Mouse (Mus musculus) forebrain, embryonic 15.5 days (tissue): Measurements from ENCODE around the gene Cemip. TPM values are rescaled to one million over a fixed set of nuclear protein-coding genes. Genes with fewer than 3 reads are reported as not detected.
A peak's percentile ranks its signal among the peaks of the same experiment; 100 is the strongest.

Experiments
- ATAC-seq: fragments of 200-750 bp; cut with Nextera tagmentation; replicated peaks from 2 replicates; pipeline ENCODE4 v1.8.0; 2017; ENCODE audit warnings: mild to moderate bottlenecking, moderate TSS enrichment, moderate library complexity
- H3K27ac ChIP-seq: fragments of 300-500 bp; sonication (generic); replicated peaks from 2 replicates; pipeline ENCODE4 v1.5.1; 2015; ENCODE audit warnings: mild to moderate bottlenecking, inconsistent platforms
- H3K27me3 ChIP-seq: fragments of 300-500 bp; sonication (generic); 2 replicates; pipeline ENCODE4 v1.6.1; 2015; ENCODE audit warnings: inconsistent platforms
- H3K36me3 ChIP-seq: fragments of 300-500 bp; sonication (generic); 2 replicates; pipeline ENCODE4 v1.6.1; 2015; ENCODE audit warnings: mild to moderate bottlenecking, inconsistent platforms
- H3K4me1 ChIP-seq: fragments of 300-500 bp; sonication (generic); 2 replicates; pipeline ENCODE4 v1.6.1; 2015; ENCODE audit warnings: inconsistent platforms
- H3K4me2 ChIP-seq: fragments of 300-500 bp; sonication (generic); replicated peaks from 2 replicates; pipeline ENCODE4 v1.6.1; 2015; ENCODE audit warnings: mild to moderate bottlenecking, inconsistent platforms
- H3K4me3 ChIP-seq: fragments of 300-500 bp; sonication (generic); 2 replicates; pipeline ENCODE4 v1.5.1; 2015; ENCODE audit warnings: mild to moderate bottlenecking, inconsistent platforms
- H3K9ac ChIP-seq: fragments of 300-500 bp; sonication (generic); replicated peaks from 2 replicates; pipeline ENCODE4 v1.6.1; 2015; ENCODE audit warnings: mild to moderate bottlenecking, inconsistent platforms
- H3K9me3 ChIP-seq: fragments of 300-500 bp; sonication (generic); 2 replicates; pipeline ENCODE4 v1.6.1; 2016; ENCODE audit warnings: inconsistent platforms
- WGBS: fragments of 180-500 bp; shearing (Covaris S2); methylation state at CpG from one replicate; pipeline ENCODE4 v1.1.7; 2015; ENCODE audit warnings: mixed read lengths; 5-methylcytosine and 5-hydroxymethylcytosine counted together
- polyA plus RNA-seq: library from polyadenylated mRNA; unstranded; fragments of >200 nt; fragmentation: Nextera tagmentation; extraction: Ambion mirVana; gene quantifications from 2 replicates; pipeline ENCODE4 v1.2.1, GENCODE M21; 2015

Gene Cemip
- polyA plus RNA-seq, 1 experiment from 2014 or later: 0.70 TPM

DNA sequence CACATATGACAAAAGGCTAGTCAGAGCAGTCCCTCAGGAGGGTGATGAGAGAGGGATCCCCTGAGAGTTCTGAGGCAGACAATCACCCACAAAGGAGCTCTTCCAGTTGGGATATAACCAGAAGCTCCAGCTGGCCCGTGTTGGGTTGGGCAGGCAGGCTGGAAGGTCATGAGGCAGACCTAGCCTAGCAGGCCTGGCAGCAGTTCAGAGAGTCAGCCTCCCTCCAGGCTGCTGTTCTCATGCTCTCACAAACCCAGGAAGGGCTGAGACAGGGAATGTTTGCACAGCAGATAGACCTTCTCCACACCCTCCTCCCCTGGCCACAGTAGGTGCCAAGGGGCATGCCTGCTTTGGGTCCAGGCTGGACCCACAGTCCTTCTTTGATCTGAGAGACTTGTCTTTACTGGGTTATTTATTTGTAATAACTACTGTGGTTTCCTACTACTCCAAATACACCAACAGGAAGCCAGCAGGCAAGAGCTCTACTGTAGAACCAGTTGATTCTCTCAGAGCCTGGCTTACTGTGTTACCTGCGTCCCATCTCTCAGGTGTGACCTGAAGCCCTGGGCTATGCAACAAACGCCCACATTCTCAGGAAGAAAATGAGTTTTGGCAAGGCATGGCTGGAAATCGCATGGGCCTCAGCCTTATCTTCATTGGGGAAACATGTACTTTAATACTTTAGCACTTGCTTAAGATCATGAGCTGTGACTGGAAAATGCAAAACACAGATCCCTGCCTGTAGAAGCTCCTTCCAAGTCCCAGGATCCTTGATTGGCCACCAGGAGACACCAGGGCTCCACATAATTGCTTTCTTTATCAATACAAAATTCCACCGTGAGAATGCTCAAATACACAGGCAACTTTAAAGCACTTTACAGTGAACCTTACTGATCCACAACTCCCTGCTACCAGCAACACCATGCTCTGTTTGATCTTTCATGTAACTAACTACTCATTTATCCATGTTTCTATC lies 67.7 kb downstream of the Cemip start:
- H3K27ac ChIP-seq: no peak overlapping the region
- no peak overlapping the region for H3K9ac ChIP-seq
- peaks cover 8% of the 10 kb centered on the region for H3K4me1 ChIP-seq
- H3K4me3 ChIP-seq: no peak overlapping the region
- no peak for ATAC-seq
- H3K9me3 ChIP-seq: no peaks in the 10 kb centered on the region
- WGBS: 75% methylated on average over 5 of the region's 5 CpGs
- H3K27me3 ChIP-seq: no peaks in the 10 kb centered on the region
- no peak overlapping the region for H3K4me2 ChIP-seq
- H3K36me3 ChIP-seq: no peaks in the 10 kb centered on the region

DNA sequence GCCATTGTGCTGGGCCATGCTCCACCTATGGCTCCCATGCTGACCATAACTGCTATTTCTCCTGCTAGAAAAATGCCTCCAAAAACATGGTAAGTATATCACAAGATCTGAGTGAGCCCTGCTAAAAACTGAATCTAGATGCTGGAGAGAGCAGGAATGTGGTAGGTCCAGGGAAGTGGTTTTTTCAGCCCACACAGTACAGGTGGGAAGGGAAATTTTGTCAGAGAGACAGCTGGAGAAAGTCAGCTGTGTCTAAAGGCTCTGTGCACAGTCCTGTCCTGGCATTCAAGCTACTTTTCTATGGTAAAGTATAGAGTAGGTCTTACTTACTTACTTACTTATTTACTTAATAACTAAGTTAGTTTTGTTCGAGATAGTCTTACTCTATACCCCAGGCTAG lies 71.3 kb downstream of the Cemip start:
- WGBS: 80% methylated on average over 1 of the region's 1 CpGs

DNA sequence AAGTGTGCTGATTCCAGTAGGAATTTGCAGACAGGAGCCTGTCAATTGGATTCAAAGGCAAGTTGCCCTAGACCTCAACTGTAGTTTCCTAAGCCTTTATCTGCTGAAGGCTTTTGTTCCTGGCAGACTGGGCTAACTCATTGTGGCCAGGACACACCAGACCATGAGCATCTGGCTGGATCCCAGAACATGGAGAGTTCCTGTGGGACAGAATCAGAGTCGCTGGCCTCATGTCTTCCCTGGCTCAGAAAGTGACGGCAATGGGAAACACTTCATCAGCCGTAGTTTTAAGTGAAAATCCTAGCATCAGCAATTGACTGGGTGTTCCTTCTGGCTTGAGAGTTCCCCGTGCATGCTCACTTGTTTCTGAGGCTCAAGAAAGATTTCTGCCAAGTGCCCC lies 72.6 kb downstream of the Cemip start:
- ATAC-seq: no peak
- Histone ChIP-seq H3K4me2 (no peak overlapping the region), H3K4me1 (peaks cover 8% of the 10 kb centered on the region), H3K27ac (no peak overlapping the region), H3K9ac (no peak overlapping the region), H3K4me3 (no peak overlapping the region), H3K36me3 (no peaks in the 10 kb centered on the region), H3K9me3 (no peaks in the 10 kb centered on the region), H3K27me3 (no peaks in the 10 kb centered on the region)
- 86% methylated on average over 4 of the region's 4 CpGs for WGBS

More for the DNA sequence above, 71.3 kb downstream of the Cemip start:
- ATAC-seq: no peak
- Histone ChIP-seq H3K36me3 (no peaks in the 10 kb centered on the region), H3K9me3 (no peaks in the 10 kb centered on the region), H3K4me2 (no peak overlapping the region), H3K9ac (no peak overlapping the region), H3K4me3 (no peak overlapping the region), H3K27ac (no peak overlapping the region), H3K27me3 (no peaks in the 10 kb centered on the region), H3K4me1 (peaks cover 8% of the 10 kb centered on the region)

DNA sequence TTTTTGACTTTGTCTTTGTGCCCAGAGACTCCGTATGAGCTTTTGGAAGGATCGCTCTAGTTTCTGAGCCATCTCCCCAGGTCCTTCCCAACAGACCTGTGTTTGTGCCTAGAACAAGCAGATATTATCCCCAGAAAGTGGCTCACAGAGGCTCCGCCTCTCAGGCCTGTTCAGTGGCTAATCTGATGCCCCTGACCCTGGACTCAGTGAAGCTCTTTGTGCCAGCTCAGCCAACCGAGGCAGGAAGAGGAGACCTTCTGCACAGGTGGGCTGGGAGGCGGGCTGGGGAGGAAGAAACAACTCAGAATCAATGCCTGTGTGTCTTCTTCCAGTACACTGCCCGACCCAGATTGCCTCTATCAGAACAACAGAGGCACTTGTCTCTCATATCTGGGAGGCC lies 81.9 kb downstream of the Cemip start:
- H3K4me2 ChIP-seq: no peak overlapping the region
- ATAC-seq: no peak
- no peak overlapping the region for H3K4me3 ChIP-seq
- no peak overlapping the region for H3K9ac ChIP-seq
- WGBS: 66% methylated on average over 6 of the region's 6 CpGs
- H3K27me3 ChIP-seq: no peaks in the 10 kb centered on the region
- peaks cover 7% of the 10 kb centered on the region; the same call in 1 of the 2 replicates for H3K4me1 ChIP-seq
- no peaks in the 10 kb centered on the region for H3K36me3 ChIP-seq
- no peak overlapping the region for H3K27ac ChIP-seq
- no peaks in the 10 kb centered on the region for H3K9me3 ChIP-seq

DNA sequence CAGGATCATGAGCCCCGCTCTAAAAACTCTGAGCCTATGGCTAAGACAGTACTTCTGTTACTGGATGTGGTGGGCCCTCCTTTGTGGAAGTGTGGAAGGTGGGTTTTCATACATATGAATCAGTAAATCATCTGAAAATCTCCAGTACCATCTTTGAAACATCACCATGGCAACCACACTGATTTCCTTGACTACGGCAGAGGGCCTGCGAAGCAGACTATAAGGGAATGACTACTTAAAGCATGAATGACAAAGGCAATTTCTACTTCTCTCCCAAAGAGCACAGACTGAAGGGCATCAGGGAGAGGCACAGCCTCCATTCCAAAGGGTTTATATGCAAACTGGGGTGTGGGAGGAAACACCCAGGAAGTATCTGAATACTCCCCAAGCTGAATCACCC lies 84.8 kb downstream of the Cemip start:
- peak; percentile 79 for ATAC-seq
- H3K36me3 ChIP-seq: no peaks in the 10 kb centered on the region
- H3K9ac ChIP-seq: no peak overlapping the region
- WGBS: 66% methylated on average over 3 of the region's 3 CpGs
- H3K4me1 ChIP-seq: peaks cover 7% of the 10 kb centered on the region; the same call in 1 of the 2 replicates
- peak overlapping the region; percentile 64 for H3K27ac ChIP-seq
- no peak overlapping the region for H3K4me3 ChIP-seq
- no peaks in the 10 kb centered on the region for H3K27me3 ChIP-seq
- H3K4me2 ChIP-seq: no peak overlapping the region
- H3K9me3 ChIP-seq: no peaks in the 10 kb centered on the region

DNA sequence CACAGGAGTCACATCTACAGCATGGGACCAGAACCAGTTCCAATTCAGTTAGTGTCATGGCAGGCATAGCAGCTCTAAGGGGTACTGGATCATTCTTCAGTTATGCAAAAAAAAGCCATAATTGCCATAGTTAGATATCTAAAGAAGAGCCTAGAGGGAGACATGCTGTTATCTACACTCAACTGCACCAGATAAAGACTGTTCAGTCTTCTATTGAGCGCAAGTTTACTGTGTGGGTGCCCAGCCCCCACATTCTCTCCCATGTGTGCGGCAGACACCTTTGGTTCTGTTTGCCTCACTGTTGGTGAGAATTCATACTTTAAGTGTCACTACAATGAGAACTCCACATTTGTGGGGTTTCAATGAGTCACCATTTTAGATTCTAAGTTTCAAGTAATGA lies 85.6 kb downstream of the Cemip start:
- no peak for ATAC-seq
- H3K36me3 ChIP-seq: no peaks in the 10 kb centered on the region
- WGBS: 96% methylated on average over 2 of the region's 2 CpGs
- H3K9ac ChIP-seq: no peak overlapping the region
- H3K4me3 ChIP-seq: no peak overlapping the region
- H3K27ac ChIP-seq: no peak overlapping the region
- no peaks in the 10 kb centered on the region for H3K9me3 ChIP-seq
- no peaks in the 10 kb centered on the region for H3K27me3 ChIP-seq
- peaks cover 7% of the 10 kb centered on the region; the same call in 1 of the 2 replicates for H3K4me1 ChIP-seq
- no peak overlapping the region for H3K4me2 ChIP-seq

DNA sequence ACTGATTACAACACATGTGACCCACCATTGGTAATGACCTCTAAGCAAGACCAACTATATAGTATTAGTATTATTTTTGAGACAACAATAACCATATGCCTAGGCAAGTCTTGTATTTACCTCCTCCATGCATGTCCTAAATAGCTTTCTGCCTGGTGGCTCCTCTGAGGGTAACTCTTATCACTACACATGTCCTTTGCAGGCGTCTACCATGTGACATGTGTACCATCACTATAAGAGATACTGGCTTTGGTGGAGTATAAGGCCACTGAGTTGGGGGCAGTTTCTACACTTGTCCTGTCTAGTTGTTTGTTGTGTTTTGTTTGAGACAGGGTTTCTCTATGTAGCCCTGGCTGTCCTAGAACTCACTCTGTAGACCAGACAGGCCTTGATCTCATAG lies 86.7 kb downstream of the Cemip start:
- Histone ChIP-seq H3K9ac (no peak overlapping the region), H3K4me1 (peaks cover 7% of the 10 kb centered on the region; the same call in 1 of the 2 replicates), H3K36me3 (no peaks in the 10 kb centered on the region), H3K27me3 (no peaks in the 10 kb centered on the region), H3K4me3 (no peak overlapping the region), H3K27ac (no peak overlapping the region), H3K9me3 (no peaks in the 10 kb centered on the region), H3K4me2 (no peak overlapping the region)
- no peak for ATAC-seq
- 88% methylated on average over 1 of the region's 1 CpGs for WGBS

DNA sequence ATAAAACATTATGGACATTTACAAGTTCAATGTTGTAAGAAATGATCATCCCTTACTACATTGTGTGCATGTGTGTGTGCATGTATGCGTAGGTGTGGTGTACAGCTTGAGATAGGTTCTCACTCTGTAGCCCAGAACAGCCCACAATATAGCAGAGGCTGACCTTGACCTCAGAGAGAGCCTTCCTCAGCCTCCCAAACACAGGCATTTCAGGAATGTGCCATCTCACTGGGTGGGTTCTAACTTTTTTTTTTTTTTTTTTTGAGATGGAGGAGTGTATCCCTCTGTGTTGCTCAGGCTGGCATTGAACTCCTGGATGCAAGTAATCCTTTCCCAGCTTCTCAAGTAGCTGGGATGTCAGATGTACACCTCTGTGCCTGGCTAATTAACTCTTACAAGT lies 92.0 kb downstream of the Cemip start:
- Histone ChIP-seq H3K4me1 (no peaks in the 10 kb centered on the region), H3K27ac (no peak overlapping the region), H3K9ac (no peak overlapping the region), H3K4me3 (no peak overlapping the region), H3K36me3 (no peaks in the 10 kb centered on the region), H3K4me2 (no peak overlapping the region), H3K27me3 (no peaks in the 10 kb centered on the region), H3K9me3 (no peaks in the 10 kb centered on the region)
- WGBS: 97% methylated on average over 1 of the region's 1 CpGs
- no peak for ATAC-seq

DNA sequence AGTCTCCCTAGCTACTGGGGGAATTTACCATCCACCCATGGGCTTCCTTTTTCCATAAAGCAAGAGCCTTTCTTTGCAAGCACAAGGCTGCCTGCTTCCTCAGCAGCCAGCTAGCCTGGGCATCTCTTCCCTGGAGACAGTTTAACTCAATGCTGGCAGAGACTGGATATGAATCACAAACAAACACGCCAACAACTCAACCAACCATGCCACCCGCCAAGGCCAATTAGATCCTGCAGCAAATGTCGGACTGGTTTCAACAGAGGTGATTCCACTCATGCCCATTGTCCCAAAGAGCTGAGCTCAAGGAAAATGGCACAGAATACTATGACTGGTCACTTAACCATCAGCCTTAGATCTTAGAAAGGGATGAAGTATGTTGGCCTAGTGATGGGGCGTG lies 97.0 kb downstream of the Cemip start:
- 88% methylated on average over 4 of the region's 4 CpGs for WGBS
- H3K9ac ChIP-seq: no peak overlapping the region
- no peak for ATAC-seq
- H3K36me3 ChIP-seq: no peaks in the 10 kb centered on the region
- no peak overlapping the region for H3K4me3 ChIP-seq
- H3K27me3 ChIP-seq: no peaks in the 10 kb centered on the region
- H3K4me1 ChIP-seq: no peaks in the 10 kb centered on the region
- H3K27ac ChIP-seq: no peak overlapping the region
- no peak overlapping the region for H3K4me2 ChIP-seq
- H3K9me3 ChIP-seq: no peaks in the 10 kb centered on the region

DNA sequence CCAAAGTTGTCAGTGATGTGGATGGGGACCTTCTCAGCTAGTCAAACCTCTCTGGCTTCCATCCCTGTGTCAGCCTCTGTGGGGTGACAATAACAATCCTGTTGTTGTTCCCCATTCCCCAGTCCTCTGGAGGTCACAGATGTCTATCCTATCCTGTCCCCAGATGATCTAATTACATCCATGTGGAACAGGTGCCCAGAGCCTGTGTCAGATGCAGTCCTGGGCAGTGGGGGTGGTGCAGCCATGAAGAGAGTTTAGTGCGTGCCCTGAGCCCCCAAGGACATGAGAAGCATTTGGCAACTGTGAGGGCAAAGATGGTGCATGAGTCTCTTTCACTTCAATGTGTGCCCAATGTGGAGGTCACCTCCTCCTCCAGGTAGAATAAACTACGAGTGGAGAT lies 100.6 kb downstream of the Cemip start:
- H3K4me3 ChIP-seq: no peak overlapping the region
- no peaks in the 10 kb centered on the region for H3K27me3 ChIP-seq
- H3K36me3 ChIP-seq: no peaks in the 10 kb centered on the region
- no peak overlapping the region for H3K27ac ChIP-seq
- H3K4me2 ChIP-seq: no peak overlapping the region
- no peaks in the 10 kb centered on the region for H3K4me1 ChIP-seq
- H3K9ac ChIP-seq: no peak overlapping the region
- no peaks in the 10 kb centered on the region for H3K9me3 ChIP-seq
- no peak for ATAC-seq
- 81% methylated on average over 2 of the region's 2 CpGs for WGBS

DNA sequence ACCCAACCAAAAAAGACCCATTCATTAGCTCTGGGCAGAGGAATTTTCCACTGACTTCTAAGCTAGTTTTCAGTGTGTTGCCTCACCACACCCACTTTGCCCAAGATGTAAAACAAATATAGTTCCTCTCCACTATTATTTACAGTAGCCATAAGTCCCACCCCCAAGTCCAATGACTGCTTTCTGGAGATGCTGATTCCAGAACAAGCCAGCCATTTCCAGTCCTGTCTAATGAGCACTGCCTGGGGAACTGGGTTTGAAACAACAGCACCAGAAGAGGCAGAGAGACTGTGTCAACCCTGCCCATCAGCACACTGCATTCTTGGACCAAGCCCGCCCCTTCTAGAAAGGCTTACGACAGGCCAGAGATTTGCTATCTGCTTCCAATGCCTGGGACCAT lies 103.7 kb downstream of the Cemip start:
- Histone ChIP-seq H3K4me1 (no peaks in the 10 kb centered on the region), H3K4me3 (no peak overlapping the region), H3K27ac (no peak overlapping the region), H3K9me3 (no peaks in the 10 kb centered on the region), H3K36me3 (no peaks in the 10 kb centered on the region), H3K27me3 (no peaks in the 10 kb centered on the region), H3K4me2 (no peak overlapping the region), H3K9ac (no peak overlapping the region)
- ATAC-seq: no peak
- WGBS: 71% methylated on average over 2 of the region's 2 CpGs

DNA sequence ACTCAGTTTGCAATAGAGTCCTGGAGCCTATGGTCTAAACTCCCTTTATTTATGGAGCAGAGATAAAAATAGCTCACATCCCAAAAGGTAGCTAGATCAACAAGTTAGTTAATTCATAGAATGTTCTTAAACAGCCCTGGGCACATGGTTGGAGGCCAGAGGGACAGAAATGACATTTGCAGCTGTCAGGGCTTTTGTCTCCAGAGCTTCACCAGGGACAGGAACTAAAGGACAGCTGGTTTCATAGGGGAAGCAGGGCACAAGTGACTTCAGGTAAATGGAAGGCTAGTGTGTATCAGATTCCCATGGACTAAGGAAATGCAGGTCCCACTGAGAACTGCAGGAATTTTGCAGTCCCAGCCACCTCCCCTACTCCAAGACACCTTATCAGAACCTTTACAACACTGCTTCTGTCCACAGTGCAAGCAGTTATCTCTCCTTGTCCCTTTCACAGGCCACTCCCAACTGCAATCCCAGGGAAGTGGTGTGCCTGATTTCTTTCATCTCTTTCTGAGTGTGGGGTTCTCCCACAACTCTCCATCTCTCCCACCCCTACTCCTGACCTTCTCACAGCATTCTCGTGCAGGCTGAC lies 107.3 kb downstream of the Cemip start:
- Histone ChIP-seq H3K9ac (no peak overlapping the region), H3K9me3 (no peaks in the 10 kb centered on the region), H3K27me3 (no peaks in the 10 kb centered on the region), H3K4me1 (no peaks in the 10 kb centered on the region), H3K4me3 (no peak overlapping the region), H3K36me3 (no peaks in the 10 kb centered on the region), H3K4me2 (no peak overlapping the region), H3K27ac (no peak overlapping the region)
- whole genome bisulfite sequencing: 65% methylated on average over 1 of the region's 1 CpGs
- ATAC-seq: no peak
